Mouse (Mus musculus) lung, adult 2 months (tissue): ENCODE measurements at regions not wholly inside any gene's neighbourhood (a gene's known extent, or its start where the extent isn't known, plus 50 kb on each side); places are given as distances from the start of the nearest gene placed in this dataset.

Experiments used
- CTCF ChIP-seq: fragments of 200-500 bp; IDR thresholded peaks from 2 replicates; pipeline ENCODE4 v1.5.1; 2011; ENCODE audit warnings: mild to moderate bottlenecking, low read length, control low read depth; ENCODE audit not compliant: insufficient read depth
- POLR2A ChIP-seq: fragments of 200-500 bp; IDR thresholded peaks from 2 replicates; pipeline ENCODE4 v1.6.1; 2011; ENCODE audit warnings: low read depth, mild to moderate bottlenecking, control low read depth, low read length, borderline replicate concordance; ENCODE audit errors: extremely low read depth

DNA sequence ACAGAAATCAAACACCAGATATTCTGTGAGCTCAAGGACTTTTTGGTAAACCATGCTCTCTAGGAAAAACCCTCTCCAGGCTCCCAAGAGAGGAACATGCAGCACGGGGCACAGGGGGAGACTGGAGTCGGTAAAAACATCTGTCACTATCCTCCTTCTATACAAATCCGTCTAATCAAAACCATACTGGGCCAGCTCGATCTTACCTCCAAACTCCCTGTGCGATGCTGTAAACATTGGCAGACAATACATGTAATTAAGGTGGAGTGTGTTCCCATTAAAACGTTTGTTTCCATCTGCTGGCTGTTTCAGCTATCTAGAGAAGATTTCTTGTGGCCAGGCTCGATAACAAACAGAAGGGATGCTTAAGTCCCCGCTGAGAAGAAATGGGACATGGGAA lies 262.9 kb upstream of the Sox9 start:
- TF ChIP-seq POLR2A = no peak
- no peak for TF ChIP-seq CTCF
